Mouse (Mus musculus) ovary, postnatal 36 days (tissue): ENCODE results near the gene Tsc22d2.
"Not testable (repeated sequence)": the region's sequence is repeated elsewhere in the genome, so short reads cannot be mapped to it uniquely, and the experiment has no call there.

Experiments
- DNase-seq: peaks from one replicate; pipeline ENCODE4 v3.0.0; 2022; ENCODE audit warnings: low spot score, mixed read lengths

Gene Tsc22d2

GRCm38 (mm10) chr3:58434414-58434813, 19.9 kb downstream of the Tsc22d2 start:
- no peak for DNase-seq

- DNase-seq, result no peak
These were observed 33.7 kb downstream of the Tsc22d2 start for GRCm38 (mm10) chr3:58448230-58448629.

- no peak for DNase-seq
These were observed 35.0 kb downstream of the Tsc22d2 start for GRCm38 (mm10) chr3:58449487-58449886.

DNA sequence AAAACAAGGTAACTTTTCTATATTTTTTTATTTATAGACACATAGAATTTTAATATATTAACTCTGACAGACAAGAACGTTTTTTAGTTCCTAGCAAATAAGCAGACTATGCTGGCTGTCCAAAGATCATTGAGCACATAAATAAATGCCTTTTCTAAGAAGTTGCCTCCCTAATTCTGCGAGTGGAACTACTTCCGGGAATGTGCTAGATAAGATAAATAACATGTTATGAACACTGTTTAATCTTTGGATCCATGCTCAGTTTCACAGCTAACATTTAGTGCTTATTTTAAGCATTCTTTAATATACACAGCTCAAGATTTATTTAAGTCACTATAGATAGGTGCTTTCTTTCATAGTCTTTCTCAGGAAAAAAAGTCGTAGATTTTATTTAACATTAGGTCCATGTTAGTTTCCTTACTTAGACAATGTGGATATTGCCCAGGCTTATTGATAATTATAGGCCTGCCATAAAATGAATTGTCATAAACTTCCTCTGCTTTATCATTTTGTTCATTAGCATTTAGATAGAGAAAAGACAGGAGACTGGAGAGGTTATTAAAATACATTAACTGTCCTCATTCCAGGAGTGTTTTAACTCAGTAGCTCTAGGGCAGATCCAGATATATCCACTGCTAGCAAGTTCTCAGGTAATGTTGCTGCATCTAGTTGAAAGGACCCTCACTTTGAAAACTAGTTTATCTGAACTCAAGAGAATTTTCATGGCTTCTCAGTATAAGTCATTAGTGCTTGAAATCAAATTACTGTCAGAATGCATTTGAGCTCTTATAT, 40.1 kb downstream of the Tsc22d2 start:
- no peak for DNase-seq

GRCm38 (mm10) chr3:58455255-58455654, 40.7 kb downstream of the Tsc22d2 start:
- DNase-seq, result no peak

GRCm38 (mm10) chr3:58469655-58470437, 55.3 kb downstream of the Tsc22d2 start:
- DNase-seq, result no peak

DNA sequence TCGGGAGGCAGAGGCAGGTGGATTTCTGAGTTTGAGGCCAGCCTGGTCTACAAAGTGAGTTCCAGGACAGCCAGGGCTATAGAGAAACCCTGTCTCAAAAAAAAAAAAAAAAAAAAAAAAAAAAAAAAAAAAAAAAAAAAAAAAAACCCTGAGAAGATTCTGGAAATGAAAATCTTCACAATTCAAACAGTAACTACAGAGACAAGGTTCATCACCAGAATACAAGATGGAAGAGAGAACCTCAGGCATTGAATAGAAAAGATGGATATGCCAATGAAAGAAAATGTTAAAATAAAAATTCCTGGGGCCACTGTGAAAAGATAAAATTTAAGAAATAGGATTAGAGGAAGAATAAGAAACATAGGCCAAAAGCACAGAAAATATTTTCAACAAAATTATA, 60.8 kb downstream of the Tsc22d2 start:
- not testable (repeated sequence) for DNase-seq

DNA sequence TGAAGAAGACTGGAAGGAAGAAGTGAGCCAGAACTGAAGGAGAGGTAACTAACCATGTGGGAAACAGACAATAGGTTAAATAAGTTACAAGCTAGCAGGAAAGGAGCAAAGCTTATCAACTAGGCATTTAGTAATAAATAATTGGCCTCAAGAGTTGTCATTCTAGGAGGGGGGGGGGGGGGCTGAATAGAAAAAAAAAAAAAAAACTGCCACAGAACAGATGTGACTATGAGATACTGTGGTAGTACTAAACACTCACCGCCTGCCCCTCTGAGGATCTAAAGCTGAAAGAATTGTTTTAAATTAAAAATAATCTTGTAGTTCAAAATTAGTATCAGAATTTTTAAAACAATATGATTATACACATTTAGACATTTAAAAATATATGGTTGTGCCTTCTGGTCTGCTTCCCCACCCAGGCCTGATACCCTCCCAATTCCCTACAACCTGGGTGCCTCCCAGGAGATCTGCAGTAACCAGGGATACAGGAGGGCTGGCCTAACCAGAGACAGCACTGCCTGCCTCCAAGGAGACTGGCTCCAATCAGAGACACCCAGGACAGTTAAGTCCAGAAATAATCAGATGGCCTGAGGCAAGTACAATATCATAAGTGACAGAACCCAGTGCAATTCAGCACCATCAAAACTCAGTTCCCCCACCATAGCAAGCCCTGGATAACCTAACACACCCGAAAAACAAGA, 64.4 kb downstream of the Tsc22d2 start:
- no peak for DNase-seq

- DNase-seq, result no peak
These were observed 71.4 kb downstream of the Tsc22d2 start for GRCm38 (mm10) chr3:58485883-58486282.

DNA sequence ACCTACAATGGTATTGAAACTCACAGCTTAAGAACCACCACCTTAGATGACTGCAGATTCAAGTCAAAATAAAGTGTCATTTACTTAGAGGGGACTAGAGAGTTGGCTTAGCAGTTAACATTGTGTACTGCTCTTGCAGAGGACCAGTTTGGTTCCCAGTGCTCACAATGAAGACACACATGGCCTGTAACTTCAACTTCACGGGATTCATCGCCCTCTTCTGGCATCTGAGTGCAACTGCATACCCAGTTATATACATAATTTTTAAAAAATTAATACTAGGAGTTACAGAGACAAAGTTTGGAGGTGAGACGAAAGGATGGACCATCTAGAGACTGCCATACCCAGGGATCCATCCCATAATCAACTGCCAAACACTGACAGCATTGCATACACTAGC, 72.6 kb downstream of the Tsc22d2 start:
- DNase-seq, result no peak

GRCm38 (mm10) chr3:58487999-58488775, 73.7 kb downstream of the Tsc22d2 start:
- DNase-seq, result no peak

- DNase-seq, result no peak
These were observed 76.3 kb downstream of the Tsc22d2 start for GRCm38 (mm10) chr3:58490787-58491186.

DNA sequence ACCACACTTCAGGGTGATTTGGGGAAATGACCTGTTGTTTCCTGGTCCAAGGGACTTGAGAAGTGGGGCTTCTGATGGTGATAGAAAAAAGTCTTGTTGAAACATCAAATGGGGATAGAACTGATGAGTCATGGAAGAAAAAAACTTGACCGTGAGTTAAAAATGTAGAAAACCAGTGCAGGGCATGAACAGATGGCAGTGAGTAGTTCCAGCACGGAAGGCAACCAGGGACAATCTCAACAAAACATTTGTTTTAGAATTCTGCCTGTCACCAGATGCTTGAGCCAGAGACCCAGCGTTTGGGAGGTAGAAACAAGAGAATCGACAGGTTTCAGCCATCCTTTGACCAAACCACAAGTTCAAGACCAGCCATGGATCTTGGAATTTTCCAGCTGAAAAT, 79.1 kb downstream of the Tsc22d2 start:
- no peak for DNase-seq

- no peak for DNase-seq
These were observed 87.4 kb downstream of the Tsc22d2 start for GRCm38 (mm10) chr3:58501961-58502360.

DNA sequence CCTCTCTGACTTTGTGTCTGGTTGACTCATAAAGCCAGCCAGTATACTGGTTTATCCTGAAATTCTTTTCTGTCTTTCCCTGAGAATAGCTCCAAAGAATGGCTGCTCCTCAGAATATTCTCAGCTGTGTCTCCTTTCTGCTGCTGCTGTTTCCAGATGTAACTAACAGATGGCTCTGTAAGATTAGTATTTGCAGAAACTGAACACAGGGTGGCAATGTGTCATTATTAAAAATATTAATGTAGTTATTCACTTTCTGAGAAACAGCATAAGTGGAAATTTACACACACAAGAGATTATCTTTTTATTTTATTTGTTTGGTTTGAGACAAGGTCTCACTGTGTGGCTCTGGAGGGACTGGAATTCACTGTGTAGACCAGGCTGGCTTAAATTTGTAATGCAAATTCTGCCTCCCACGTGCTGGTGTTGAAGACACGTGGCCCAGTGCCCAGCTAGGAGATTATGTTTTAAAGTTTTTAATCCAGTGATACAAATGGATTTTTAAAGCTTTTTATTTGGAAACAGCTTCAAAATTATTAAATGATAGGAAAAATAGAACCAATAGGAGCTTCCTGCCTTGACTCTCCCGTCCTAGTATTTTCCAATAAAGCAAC, 89.3 kb downstream of the Tsc22d2 start:
- DNase-seq, result no peak

DNA sequence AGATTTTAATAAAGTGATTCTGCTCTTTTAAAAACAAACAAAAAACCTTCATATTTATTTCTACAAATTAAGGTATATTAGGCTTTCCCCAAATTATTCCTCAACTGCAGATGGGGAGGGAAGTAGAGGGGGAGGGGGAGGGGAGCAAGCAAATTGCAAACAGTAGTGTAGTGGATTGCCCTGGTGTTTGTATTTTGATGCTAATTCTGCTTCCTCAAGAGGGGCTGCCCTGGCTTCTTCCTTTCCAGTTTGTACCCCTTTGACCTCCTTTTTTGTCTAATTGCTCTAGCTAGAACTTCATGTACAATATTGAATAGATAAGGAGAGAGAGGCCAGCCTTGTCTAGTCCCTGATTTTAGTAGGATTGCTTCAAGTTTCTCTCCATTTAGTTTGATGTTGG, 90.2 kb downstream of the Tsc22d2 start:
- no peak for DNase-seq

DNA sequence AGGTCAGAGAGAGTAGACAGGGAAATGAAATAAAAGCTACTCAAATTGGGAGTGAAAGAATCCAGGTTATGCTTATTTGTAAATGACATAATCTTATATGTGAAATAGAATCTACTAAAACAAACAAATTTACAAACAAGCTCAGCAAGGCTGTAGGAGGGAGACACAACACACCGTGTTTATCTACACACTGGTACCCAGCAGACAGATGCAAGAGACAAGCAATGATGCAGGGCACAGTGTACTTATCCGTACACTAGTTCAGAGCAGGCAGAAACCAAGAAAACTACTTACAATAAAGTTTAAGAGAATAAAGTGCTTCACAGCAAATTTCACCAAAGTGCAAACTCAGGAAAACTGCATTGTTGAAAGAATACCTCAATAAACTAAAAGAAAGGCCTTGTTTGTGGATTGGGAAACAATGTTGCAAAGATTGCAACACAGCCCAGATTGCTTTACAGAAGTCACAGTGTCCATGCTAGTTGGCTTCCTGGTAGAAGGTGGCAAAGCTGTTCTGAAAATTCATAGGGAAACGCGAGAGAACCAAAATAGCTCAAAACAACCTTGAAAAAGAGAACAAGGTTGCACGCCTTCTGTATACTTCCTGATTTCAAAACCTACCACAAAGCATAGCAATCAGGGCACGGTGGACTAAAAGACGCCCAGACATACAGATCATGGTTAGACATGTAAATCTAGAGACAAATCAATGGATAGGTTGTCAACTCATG, 93.7 kb downstream of the Tsc22d2 start:
- DNase-seq, result no peak

GRCm38 (mm10) chr3:58511581-58511980, 97.1 kb downstream of the Tsc22d2 start:
- DNase-seq, result no peak

DNA sequence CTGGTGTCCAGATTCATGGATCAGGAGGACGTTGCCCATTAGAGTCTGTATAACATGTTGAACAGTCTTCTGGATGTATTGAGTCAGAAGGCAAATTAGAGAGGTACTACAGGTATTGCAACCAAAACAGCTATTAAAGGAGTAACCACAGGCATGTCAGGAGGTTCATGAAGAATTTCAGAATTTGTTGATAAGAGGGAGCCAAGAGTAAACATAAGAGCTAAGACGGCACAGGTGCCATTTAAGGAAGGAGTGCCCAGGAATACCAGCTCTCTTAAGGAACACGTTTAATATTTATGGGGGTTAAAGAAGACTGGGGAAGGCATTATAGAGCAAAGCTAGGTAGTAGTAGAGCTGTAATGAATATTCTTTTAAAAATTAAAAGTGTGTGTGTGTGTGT, 98.2 kb downstream of the Tsc22d2 start:
- no peak for DNase-seq

DNA sequence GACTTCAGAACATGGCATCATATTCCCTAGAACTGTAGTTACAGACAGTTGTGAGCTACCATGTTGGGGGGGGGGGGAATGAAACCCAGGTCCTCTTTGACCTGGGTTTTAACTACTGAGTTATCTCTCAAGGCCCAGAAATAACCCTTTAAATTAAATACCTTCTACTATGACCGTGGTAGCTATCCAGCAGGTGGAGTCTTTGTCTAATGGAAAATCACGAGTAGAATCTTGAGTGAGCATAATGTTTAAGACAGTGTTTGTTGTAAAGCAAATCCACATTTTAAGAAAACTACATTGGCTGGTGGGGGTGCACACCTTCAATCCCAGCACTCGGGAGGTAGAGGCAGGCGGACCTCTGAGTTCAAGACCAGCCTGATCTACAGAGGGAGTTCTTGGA, 99.0 kb downstream of the Tsc22d2 start:
- no peak for DNase-seq
